Mouse (Mus musculus) stomach, embryonic 14.5 days (tissue): ENCODE measurements around the gene Utp3. TPM values are rescaled to one million over a fixed set of nuclear protein-coding genes. Genes with fewer than 3 reads are reported as not detected.

Source experiments
- polyA plus RNA-seq: library from polyadenylated mRNA; unstranded; fragments of >200 nt; fragmentation: Nextera tagmentation; extraction: Ambion mirVana; gene quantifications from 2 replicates; pipeline ENCODE4 v1.2.1, GENCODE M21; 2014

The Utp3 gene
- polyA plus RNA-seq, 1 experiment from 2014 or later, result 61.9 TPM

Other genes with a start within 250 kb of the Utp3 start
- not detected in 2 replicates for gene Prol1, start 237.2 kb upstream of the Utp3 start, polyA plus RNA-seq
- not detected in 2 replicates for gene Amtn, start 178.4 kb upstream of the Utp3 start, polyA plus RNA-seq
- gene Ambn, start 98.5 kb upstream of the Utp3 start, polyA plus RNA-seq, result not detected in 2 replicates
- gene Enam, start 66.5 kb upstream of the Utp3 start, polyA plus RNA-seq, result not detected in 2 replicates
- gene Jchain, start 26.6 kb upstream of the Utp3 start, polyA plus RNA-seq, result not detected in 2 replicates
- gene Rufy3, start 10.6 kb downstream of the Utp3 start, polyA plus RNA-seq, result 24.7 and 25.1 TPM in 2 replicates
- 52.7 and 65.1 TPM in 2 replicates for gene Grsf1, start 121.7 kb downstream of the Utp3 start, polyA plus RNA-seq
- gene Mob1b, start 166.4 kb downstream of the Utp3 start, polyA plus RNA-seq, result 19.0 and 20.1 TPM in 2 replicates
- 47.4 and 48.9 TPM in 2 replicates for gene Dck, start 210.5 kb downstream of the Utp3 start, polyA plus RNA-seq